Mouse (Mus musculus) limb, embryonic 15.5 days (tissue): Measurements from ENCODE around the gene Cped1. TPM values are rescaled to one million over a fixed set of nuclear protein-coding genes. Genes with fewer than 3 reads are reported as not detected.

Experiments
- ATAC-seq: fragments of 200-750 bp; cut with Nextera tagmentation; 2 replicates; pipeline ENCODE4 v1.8.0; 2017; ENCODE audit warnings: low read depth, moderate TSS enrichment; ENCODE audit not compliant: insufficient number of reproducible peaks, low FRiP score, low TSS enrichment
- H3K27ac ChIP-seq: fragments of 300-500 bp; sonication (generic); 2 replicates; pipeline ENCODE4 v1.5.1; 2015; ENCODE audit warnings: moderate library complexity, mild to moderate bottlenecking, inconsistent platforms
- H3K27me3 ChIP-seq: fragments of 300-500 bp; sonication (generic); 2 replicates; pipeline ENCODE4 v1.6.1; 2015; ENCODE audit warnings: inconsistent platforms
- H3K36me3 ChIP-seq: fragments of 300-500 bp; sonication (generic); 2 replicates; pipeline ENCODE4 v1.6.1; 2015; ENCODE audit warnings: inconsistent platforms
- H3K4me1 ChIP-seq: fragments of 300-500 bp; sonication (generic); 2 replicates; pipeline ENCODE4 v1.6.1; 2015; ENCODE audit warnings: inconsistent platforms
- H3K4me2 ChIP-seq: fragments of 300-500 bp; sonication (generic); 2 replicates; pipeline ENCODE4 v1.6.1; 2015; ENCODE audit warnings: mild to moderate bottlenecking, inconsistent platforms
- H3K4me3 ChIP-seq: fragments of 300-500 bp; sonication (generic); 2 replicates; pipeline ENCODE4 v1.5.1; 2015; ENCODE audit warnings: mild to moderate bottlenecking, inconsistent platforms
- H3K9ac ChIP-seq: fragments of 300-500 bp; sonication (generic); 2 replicates; pipeline ENCODE4 v1.6.1; 2015; ENCODE audit warnings: inconsistent platforms
- H3K9me3 ChIP-seq: fragments of 300-500 bp; sonication (generic); 2 replicates; pipeline ENCODE4 v1.6.1; 2016; ENCODE audit warnings: inconsistent platforms
- WGBS: fragments of 180-500 bp; shearing (Covaris S2); methylation state at CpG from one replicate; pipeline ENCODE4 v1.1.7; 2015; 5-methylcytosine and 5-hydroxymethylcytosine counted together
- polyA plus RNA-seq: library from polyadenylated mRNA; unstranded; fragments of >200 nt; fragmentation: Nextera tagmentation; extraction: Ambion mirVana; gene quantifications from 2 replicates; pipeline ENCODE4 v1.2.1, GENCODE M21; 2015

The Cped1 gene
- polyA plus RNA-seq, 1 experiment from 2014 or later: 43.1 TPM

GRCm38 (mm10) chr6:22053014-22053413 lies 67.3 kb downstream of the Cped1 start:
- Histone ChIP-seq H3K4me3 (no peak overlapping the region), H3K27ac (no peak overlapping the region), H3K27me3 (no peaks in the 10 kb centered on the region), H3K9me3 (no peaks in the 10 kb centered on the region), H3K36me3 (peaks cover 4% of the 10 kb centered on the region; the same call in 1 of the 2 replicates), H3K4me1 (no peaks in the 10 kb centered on the region), H3K9ac (no peak overlapping the region), H3K4me2 (no peak overlapping the region)
- ATAC-seq: no peak
- 93% methylated on average over 3 of the region's 3 CpGs for whole genome bisulfite sequencing

DNA sequence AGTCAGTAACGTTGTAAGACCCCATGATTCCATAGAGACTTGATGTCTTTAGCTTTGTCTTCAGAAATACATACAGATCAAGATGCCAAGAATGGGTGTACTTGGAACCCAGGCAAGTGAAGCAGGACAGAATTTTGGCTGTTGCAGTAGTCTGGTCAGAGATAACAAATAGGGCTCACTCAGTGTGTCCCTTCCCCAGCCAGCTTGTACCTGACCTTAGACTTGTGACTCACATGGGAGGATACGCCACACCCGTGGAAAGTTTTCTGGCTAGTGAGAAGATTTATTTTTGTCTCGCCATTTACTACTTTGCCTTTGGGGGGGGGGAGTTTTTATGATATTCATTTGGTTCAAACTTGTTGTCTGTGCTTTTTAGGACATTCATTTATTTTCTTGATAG lies 78.6 kb downstream of the Cped1 start:
- 0 out of 2 replicates have a peak, but pooled peaks cover 3% of the 10 kb centered on the region for H3K36me3 ChIP-seq
- H3K9me3 ChIP-seq: no peaks in the 10 kb centered on the region
- 69% methylated on average over 4 of the region's 4 CpGs for WGBS
- H3K4me2 ChIP-seq: no peak overlapping the region
- no peak overlapping the region for H3K4me3 ChIP-seq
- no peaks in the 10 kb centered on the region for H3K4me1 ChIP-seq
- H3K27me3 ChIP-seq: no peaks in the 10 kb centered on the region
- H3K27ac ChIP-seq: no peak overlapping the region
- ATAC-seq: no peak
- H3K9ac ChIP-seq: no peak overlapping the region

DNA sequence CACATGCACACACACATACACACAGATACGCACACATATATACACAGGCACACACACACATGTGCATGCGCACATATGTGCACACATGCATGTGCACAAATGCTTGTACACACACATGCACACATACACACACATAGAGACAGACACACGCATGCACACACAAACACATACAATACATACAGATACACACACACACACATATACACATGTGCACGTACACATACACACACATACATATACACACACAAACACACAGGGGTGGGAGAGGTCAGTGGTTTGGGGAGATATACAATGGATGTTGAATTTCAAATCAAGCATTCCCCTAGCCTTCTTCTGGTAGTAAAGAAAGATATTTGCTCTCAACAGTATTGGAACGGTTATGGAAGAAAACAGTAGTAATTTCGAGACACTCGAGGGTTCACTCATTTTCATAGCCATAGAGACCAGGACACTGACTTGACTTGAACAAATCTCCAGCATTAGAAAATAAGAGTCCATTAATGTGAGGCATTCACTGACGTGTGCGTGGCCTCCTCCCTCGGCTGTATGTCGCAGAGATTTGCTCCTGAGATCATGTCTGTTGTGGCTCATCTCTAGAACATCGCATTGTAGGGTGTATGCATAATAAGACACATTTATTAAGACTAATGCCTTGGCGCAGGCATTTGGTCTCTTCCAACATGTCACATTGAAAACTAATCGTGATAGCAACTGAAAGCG lies 85.0 kb downstream of the Cped1 start:
- Histone ChIP-seq H3K27ac (peak overlapping the region; percentile 55; the same call in 1 of the 2 replicates), H3K36me3 (peaks cover 7% of the 10 kb centered on the region; the same call in 1 of the 2 replicates), H3K4me3 (no peak overlapping the region), H3K9ac (no peak overlapping the region), H3K4me1 (no peaks in the 10 kb centered on the region), H3K27me3 (no peaks in the 10 kb centered on the region), H3K9me3 (no peaks in the 10 kb centered on the region), H3K4me2 (peak overlapping the region; percentile 8; the same call in 1 of the 2 replicates)
- 80% methylated on average over 15 of the region's 15 CpGs for WGBS
- no peak for ATAC-seq

GRCm38 (mm10) chr6:22071323-22071840 lies 85.7 kb downstream of the Cped1 start:
- peaks cover 7% of the 10 kb centered on the region; the same call in 1 of the 2 replicates for H3K36me3 ChIP-seq
- no peak overlapping the region for H3K4me3 ChIP-seq
- peak overlapping the region; percentile 8; the same call in 1 of the 2 replicates for H3K4me2 ChIP-seq
- H3K9me3 ChIP-seq: no peaks in the 10 kb centered on the region
- no peak overlapping the region for H3K9ac ChIP-seq
- no peaks in the 10 kb centered on the region for H3K4me1 ChIP-seq
- no peaks in the 10 kb centered on the region for H3K27me3 ChIP-seq
- H3K27ac ChIP-seq: peak overlapping the region; percentile 55; the same call in 1 of the 2 replicates
- no peak for ATAC-seq
- 34% methylated on average over 4 of the region's 4 CpGs for WGBS

- no peak for ATAC-seq
- 76% methylated on average over 4 of the region's 4 CpGs for WGBS
- peaks cover 7% of the 10 kb centered on the region; the same call in 1 of the 2 replicates for H3K36me3 ChIP-seq
- no peak overlapping the region for H3K4me3 ChIP-seq
- no peak overlapping the region for H3K4me2 ChIP-seq
- no peak overlapping the region for H3K9ac ChIP-seq
- no peaks in the 10 kb centered on the region for H3K4me1 ChIP-seq
- H3K9me3 ChIP-seq: no peaks in the 10 kb centered on the region
- H3K27ac ChIP-seq: no peak overlapping the region
- H3K27me3 ChIP-seq: no peaks in the 10 kb centered on the region
These were observed 87.0 kb downstream of the Cped1 start for GRCm38 (mm10) chr6:22072737-22073136.

- H3K27me3 ChIP-seq: no peaks in the 10 kb centered on the region
- ATAC-seq: no peak
- no peaks in the 10 kb centered on the region for H3K9me3 ChIP-seq
- no peak overlapping the region for H3K9ac ChIP-seq
- H3K4me3 ChIP-seq: no peak overlapping the region
- H3K4me2 ChIP-seq: no peak overlapping the region
- 82% methylated on average over 5 of the region's 5 CpGs for WGBS
- peaks cover 7% of the 10 kb centered on the region; the same call in 1 of the 2 replicates for H3K36me3 ChIP-seq
- no peak overlapping the region for H3K27ac ChIP-seq
- no peaks in the 10 kb centered on the region for H3K4me1 ChIP-seq
These were observed 88.7 kb downstream of the Cped1 start for GRCm38 (mm10) chr6:22074232-22075083.

DNA sequence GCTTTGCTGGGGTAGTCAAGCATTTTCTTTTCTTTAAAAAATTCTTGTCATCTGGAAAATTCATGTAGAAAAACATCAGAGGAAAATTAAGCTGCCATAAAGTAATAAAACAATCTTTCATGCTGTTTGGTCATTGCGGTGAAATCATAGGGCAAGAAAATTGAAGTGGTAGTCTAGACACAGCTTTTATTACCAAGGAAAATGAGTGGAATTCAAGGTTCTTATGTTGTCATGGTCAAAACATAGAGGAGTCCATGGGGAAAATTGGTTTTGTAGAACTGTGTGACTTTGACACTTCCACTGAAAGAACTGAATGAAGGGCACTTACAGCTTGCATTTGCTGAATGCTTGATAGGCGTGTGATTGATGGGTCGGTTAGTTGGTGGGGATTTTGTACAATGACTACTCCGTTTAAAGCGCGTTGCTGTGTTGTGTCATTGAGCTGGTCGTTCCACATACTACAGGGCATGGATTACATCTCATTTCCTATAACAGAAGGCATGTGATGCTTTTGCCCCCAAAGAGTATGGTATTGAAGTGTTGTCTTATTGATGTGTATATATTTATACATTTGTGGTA lies 93.1 kb downstream of the Cped1 start:
- Histone ChIP-seq H3K36me3 (0 out of 2 replicates have a peak, but pooled peaks cover 3% of the 10 kb centered on the region), H3K27ac (no peak overlapping the region), H3K4me2 (no peak overlapping the region), H3K9me3 (no peaks in the 10 kb centered on the region), H3K27me3 (no peaks in the 10 kb centered on the region), H3K9ac (no peak overlapping the region), H3K4me3 (no peak overlapping the region), H3K4me1 (no peaks in the 10 kb centered on the region)
- no peak for ATAC-seq
- 81% methylated on average over 7 of the region's 7 CpGs for WGBS

DNA sequence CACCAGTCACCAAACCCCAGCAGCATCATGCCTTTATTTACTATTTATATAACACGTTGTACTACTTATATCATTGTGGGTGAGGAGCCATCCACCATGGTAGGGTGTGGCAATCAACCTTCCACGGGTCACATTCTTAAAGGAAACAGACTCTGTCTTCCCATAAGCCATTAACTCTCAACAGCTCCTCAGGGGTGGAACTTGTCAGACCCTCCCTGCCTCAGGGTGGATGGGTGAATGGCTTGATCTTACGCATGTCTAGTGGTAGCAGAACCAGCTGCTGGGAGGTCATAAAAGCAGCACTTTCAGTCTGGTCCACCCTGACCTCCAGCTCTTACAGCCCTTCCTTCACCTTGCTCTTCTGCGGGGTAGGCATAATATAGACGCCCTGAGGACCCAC lies 100.3 kb downstream of the Cped1 start:
- no peak overlapping the region for H3K4me3 ChIP-seq
- no peak overlapping the region for H3K9ac ChIP-seq
- H3K27me3 ChIP-seq: no peaks in the 10 kb centered on the region
- H3K9me3 ChIP-seq: no peaks in the 10 kb centered on the region
- no peaks in the 10 kb centered on the region for H3K4me1 ChIP-seq
- 67% methylated on average over 5 of the region's 5 CpGs for WGBS
- peaks cover 4% of the 10 kb centered on the region; the same call in 1 of the 2 replicates for H3K36me3 ChIP-seq
- ATAC-seq: no peak
- H3K27ac ChIP-seq: no peak overlapping the region
- no peak overlapping the region for H3K4me2 ChIP-seq

- Histone ChIP-seq H3K9me3 (no peaks in the 10 kb centered on the region), H3K4me2 (no peak overlapping the region), H3K36me3 (peaks cover 8% of the 10 kb centered on the region), H3K27ac (no peak overlapping the region), H3K4me1 (no peaks in the 10 kb centered on the region; the same call in 1 of the 2 replicates), H3K4me3 (no peak overlapping the region), H3K9ac (no peak overlapping the region), H3K27me3 (no peaks in the 10 kb centered on the region)
- 57% methylated on average over 17 of the region's 17 CpGs for WGBS
- no peak for ATAC-seq
These were observed 102.8 kb downstream of the Cped1 start for GRCm38 (mm10) chr6:22088346-22089064.

DNA sequence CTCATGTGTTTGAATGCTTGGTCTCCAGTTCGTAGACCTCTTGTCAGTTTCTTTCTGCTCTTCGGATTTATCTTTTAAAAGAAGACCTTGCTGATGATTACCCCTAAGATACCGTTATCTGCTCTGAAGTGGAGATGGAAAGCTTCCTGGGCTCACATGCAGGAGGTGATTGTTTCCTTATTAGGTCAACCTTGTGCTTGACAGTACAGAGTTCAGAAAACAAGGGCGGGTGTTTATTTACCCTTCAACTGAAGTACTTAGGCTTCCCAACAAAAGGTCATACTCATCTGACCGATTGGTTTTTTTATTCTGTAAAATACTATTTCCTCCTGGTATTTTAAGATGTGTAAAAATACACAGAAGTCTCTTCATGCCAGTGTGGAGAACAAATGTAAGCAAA lies 106.1 kb downstream of the Cped1 start:
- no peak for ATAC-seq
- H3K9me3 ChIP-seq: no peaks in the 10 kb centered on the region
- H3K4me3 ChIP-seq: no peak overlapping the region
- no peak overlapping the region for H3K9ac ChIP-seq
- H3K27ac ChIP-seq: no peak overlapping the region
- H3K4me1 ChIP-seq: no peaks in the 10 kb centered on the region; the same call in 1 of the 2 replicates
- 89% methylated on average over 5 of the region's 5 CpGs for WGBS
- no peak overlapping the region for H3K4me2 ChIP-seq
- H3K27me3 ChIP-seq: no peaks in the 10 kb centered on the region
- H3K36me3 ChIP-seq: peaks cover 10% of the 10 kb centered on the region

- no peak overlapping the region for H3K27ac ChIP-seq
- no peaks in the 10 kb centered on the region for H3K27me3 ChIP-seq
- no peak overlapping the region for H3K4me3 ChIP-seq
- no peak for ATAC-seq
- 44% methylated on average over 5 of the region's 5 CpGs for WGBS
- no peaks in the 10 kb centered on the region; the same call in 1 of the 2 replicates for H3K4me1 ChIP-seq
- no peak overlapping the region for H3K9ac ChIP-seq
- no peaks in the 10 kb centered on the region for H3K9me3 ChIP-seq
- no peak overlapping the region for H3K4me2 ChIP-seq
- peaks cover 10% of the 10 kb centered on the region for H3K36me3 ChIP-seq
These were observed 108.1 kb downstream of the Cped1 start for GRCm38 (mm10) chr6:22093792-22094191.
